Mouse (Mus musculus): ENCODE measurements around the gene Spi1.
"Not testable (repeated sequence)": the region's sequence is repeated elsewhere in the genome, so short reads cannot be mapped to it uniquely, and the experiment has no call there.

Gene Spi1

DNA sequence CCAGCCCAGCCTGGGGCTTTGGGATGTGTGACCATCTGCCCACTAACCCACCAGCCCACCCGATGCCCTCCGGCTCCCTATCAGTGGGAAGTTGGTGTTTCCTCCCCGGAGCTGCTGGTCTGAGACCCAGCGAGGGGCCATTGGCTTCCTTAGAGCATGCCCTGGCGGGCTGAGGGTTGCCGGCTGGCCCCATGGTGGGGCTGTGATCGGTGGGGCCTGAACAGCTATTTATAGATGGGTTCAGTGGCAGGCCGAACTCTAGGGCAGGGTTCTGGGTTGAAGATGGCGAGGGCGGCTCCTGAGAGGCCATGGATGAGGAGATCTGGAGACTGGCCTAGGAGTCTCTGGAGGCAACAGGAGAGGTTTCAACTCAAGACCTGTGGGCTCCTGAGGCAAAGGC is 14.8 kb downstream of the Spi1 start:
- no peak for DNase-seq

DNA sequence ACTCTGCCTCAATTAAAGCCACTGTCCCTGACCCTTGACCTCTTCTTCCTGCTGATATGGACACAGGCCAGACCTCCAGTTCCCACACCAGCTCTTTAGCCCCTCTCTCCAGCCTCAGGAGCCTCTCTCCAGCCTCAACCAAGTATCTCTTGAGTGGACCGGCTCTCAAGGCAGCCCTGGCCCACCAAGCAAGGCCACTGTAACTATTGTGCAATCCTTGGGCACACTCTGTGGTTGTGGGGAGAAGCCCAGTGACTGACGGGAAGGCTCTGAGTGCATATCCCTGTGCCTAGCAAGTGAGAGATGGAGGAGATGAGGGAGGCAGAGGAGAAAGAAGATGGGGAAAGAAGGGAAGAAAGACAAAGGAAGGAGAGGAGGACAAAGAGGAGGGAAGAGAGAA is 16.0 kb downstream of the Spi1 start:
- DNase-seq, result no peak

DNA sequence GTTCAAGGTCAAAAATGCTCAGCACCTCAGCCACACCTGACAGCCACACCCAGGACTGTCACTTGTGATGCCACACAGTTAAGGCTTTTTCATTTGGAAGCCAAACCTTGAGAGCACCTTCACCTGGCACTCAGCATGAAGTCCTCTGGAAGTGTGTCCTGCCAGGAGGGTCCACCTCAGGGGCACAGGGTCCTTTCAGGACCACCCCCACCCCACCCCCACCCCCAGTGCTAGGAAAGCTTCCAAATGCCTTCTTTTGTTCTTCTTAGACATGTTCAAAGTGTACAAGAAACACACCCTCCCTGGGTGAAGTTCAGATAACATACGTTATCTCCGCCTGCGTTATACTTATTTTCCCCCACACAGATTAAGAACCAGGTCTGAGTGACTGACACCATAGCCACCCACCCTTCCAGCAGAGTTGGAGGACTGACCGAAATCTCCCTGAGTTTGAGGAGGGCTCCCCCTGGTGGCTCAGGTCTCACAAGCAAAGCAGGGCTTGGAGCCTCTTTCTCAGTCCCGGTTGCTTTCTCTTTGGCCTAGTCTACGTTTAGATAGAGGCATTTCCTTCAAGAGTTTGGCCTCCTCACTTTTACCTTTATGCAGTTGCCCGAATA is 19.0 kb downstream of the Spi1 start:
- DNase-seq, result peak; percentile 88 to 98

GRCm38 (mm10) chr2:91108156-91108555 is 26.0 kb downstream of the Spi1 start:
- no peak for DNase-seq

- DNase-seq, result no peak
Measured at GRCm38 (mm10) chr2:91109241-91109640, 27.1 kb downstream of the Spi1 start.

DNA sequence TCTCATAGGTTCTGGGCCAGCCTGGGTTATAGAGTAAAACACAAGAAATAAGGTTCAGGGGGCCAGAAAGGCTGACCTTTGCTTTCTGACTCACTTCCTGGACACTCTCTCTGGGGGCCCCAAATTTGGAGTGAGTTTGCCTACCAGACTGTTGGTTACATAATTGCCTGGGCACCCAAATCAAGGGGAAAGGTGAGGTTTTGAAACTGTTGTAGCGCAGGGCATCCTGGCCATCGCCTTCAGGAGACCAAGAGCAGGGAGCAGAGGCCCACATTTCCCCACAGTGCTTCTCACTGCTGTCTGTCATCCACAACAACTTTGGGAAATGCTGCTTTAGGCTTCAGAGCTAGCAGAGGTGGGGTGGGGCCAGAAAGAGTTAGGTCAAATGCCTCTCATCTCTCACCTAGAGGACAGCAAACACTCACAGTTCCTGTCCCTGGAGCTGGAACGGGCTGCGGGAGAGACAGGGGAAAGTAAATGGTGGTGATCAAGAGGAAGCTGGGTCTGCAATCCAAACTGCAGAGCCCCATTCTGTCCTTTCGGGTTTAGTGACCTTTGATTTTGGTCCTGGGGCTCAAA is 27.7 kb downstream of the Spi1 start:
- DNase-seq, result no peak

DNA sequence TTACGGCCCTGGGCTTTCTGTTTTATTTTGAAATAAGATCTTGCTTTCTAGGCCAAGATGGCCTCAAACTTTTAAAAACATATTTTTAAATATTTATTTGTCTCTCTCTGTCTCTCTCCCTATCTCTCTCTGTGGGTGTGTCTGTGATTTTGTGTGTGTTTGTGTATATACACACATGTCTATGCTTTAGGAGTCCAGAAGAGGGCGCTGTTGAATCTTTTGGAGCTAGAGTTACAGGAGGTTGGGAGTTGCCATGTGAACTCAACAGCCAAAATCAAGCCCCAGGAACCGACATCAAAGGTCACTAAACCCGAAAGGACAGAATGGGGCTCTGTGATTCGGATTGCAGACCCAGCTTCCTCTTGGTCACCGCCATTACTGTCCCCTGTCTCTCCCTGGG is 28.2 kb downstream of the Spi1 start:
- no peak for DNase-seq

GRCm38 (mm10) chr2:91111832-91112231 is 29.6 kb downstream of the Spi1 start:
- not testable (repeated sequence) for DNase-seq

- DNase-seq, result peak; percentile 40 to 44
Measured at GRCm38 (mm10) chr2:91112491-91112890, 30.3 kb downstream of the Spi1 start.

DNA sequence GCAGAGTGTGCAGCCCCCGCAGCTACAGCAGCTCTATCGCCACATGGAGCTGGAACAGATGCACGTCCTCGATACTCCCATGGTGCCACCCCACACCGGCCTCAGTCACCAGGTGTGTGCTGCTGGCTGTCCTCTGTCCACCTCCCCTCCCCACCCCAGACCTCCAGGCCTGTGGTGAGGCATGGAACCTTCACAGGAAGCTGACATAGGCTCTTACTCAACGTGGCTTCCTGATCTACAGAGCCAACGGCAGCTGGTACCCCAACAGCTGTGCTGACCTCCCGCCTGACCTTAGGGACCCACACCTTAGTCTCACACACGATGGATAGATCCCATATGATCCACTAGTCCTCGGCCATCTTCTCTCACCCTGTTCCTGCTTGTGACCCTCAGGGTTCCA is 31.1 kb downstream of the Spi1 start:
- DNase-seq, result no peak

DNA sequence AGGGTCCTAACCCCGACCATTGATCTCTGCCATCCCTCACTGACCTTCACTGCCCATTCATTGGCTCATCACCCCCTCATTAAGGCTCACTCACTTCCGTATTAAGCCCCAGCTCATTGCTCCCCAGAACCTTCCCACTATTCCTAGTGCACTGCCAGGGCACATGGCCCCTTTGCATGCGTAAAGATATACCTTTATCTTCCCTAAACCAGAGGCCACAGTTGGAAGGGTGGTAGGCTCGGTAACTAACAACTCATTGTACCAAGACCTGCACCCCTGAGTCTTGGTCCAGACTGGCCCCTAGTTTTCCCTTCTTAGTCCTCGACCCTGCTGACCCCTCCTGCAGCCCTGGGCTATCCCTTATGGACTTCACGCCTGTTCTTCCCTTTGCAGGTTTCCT is 31.7 kb downstream of the Spi1 start:
- DNase-seq, result no peak

DNA sequence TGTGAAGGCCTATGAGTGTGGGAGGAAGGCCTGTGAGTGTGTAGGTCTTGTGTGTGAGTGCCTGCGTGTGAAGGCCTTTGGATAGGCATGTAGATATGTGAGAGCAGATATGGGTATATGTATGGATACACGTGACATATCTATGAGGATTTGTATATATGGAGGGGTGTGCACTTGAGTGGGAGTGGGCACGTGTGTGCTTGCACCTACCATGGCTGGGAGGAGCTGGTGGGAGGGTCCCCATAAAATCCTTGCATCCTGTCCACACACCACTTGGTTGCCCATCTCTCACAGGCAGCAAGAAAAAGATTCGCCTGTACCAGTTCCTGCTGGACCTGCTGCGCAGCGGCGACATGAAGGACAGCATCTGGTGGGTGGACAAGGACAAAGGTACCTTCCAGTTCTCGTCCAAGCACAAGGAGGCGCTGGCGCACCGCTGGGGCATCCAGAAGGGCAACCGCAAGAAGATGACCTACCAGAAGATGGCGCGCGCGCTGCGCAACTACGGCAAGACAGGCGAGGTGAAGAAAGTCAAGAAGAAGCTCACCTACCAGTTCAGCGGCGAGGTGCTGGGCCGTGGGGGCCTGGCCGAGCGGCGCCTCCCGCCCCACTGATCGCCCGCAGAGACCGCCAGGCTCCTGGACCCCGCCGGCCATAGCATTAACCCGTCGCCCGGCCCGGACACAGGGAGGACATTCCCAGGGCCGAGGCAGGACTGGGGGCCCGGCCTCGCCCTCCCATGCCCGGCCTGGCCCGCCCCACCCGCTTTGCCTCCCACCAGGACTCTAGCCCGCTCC is 32.8 kb downstream of the Spi1 start:
- DNase-seq, result peak; percentile 97 to 100

DNA sequence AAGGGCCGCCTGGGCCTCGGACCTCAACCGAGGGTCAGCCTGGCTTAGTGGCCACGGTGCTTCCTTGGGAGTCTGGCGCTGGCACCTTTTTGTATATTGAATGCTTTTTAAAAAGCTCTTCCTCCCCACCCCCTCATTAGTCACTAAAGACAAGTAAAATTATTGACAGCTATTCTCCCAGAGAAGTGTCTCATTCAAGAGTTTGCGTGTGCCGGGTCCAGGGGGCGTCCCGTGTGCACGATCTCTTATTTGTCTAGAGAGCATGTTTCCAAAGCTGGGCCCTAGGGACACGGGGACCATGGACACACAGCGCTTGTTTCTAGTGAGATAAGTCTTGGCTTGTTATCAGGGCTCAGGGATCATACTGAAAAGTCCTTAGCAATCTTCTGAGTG is 33.4 kb downstream of the Spi1 start:
- DNase-seq, result no peak

DNA sequence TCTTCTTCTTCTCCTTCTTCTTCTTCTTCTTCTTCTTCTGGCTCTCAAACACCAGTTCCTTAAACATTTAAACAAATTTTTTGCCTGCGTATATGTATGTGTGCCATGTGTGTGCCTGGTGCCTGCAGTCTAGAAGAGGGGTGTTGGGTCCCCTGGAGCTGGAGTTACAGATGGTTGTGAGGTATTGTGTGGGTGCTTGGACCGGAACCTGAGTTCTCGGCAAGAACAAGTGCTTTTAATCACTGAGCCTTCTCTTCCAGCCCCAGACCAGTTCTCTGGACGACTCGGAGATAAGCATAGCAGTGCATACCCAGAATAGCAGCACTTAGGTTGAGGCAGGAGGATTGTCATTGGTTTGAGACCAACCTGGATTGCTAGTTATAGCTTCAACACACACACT is 34.7 kb downstream of the Spi1 start:
- DNase-seq, result no peak

DNA sequence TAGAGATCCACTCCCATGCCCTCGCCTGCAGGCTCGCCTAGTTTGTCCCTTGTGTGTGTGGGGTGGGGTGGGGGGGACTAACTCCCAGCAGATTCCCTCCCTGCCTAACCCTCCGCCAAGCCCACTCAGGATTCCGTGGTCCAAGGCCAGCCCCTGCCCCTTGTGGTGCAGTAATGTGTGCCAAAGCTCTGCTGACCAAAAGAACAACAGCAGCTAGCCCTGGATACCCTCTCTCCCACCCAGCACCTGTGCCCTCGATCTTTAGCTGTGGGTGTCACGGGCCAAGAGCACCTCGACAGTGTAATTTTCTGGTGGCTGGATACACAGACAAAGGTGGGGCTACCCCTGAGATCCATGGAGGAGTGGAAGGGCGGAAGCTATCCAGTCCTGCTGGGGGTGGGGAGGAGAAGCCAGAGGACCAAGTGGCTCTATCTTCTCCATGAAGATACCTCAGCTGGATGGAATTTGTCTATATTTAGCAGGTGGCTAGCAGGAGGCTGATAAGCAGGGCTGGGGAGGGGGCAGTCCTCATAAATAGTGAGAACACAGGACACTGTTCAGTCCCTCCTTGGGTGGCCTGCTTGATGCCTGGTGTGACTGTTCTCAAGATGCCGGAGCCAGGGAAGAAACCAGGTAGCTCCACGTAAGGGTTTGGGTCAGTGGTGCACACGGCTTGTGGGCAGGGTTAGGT is 35.5 kb downstream of the Spi1 start, which contains the start of gene Mybpc3:
Gene Mybpc3 (plus strand): TSS at position 560 of the 691 bp plus-strand sequence.
- DNase-seq, result no peak

GRCm38 (mm10) chr2:91118647-91119046 is 36.5 kb downstream of the Spi1 start:
- no peak for DNase-seq

DNA sequence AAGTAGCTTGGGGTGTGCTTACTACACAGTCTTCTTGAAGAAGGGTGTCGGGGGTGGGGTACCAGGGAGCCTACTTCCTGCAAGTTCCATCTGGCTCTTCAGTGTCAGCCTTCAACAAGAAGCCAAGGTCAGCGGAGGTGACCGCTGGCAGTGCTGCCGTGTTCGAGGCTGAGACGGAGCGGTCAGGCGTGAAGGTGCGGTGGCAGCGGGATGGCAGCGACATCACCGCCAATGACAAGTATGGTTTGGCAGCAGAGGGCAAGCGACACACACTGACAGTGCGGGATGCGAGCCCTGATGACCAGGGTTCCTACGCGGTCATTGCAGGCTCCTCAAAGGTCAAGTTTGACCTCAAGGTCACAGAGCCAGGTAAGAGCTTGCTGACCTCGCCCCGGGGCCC is 36.9 kb downstream of the Spi1 start:
- DNase-seq, result peak in 1 of 2 experiments; percentile 24

- DNase-seq, result no peak
Measured at GRCm38 (mm10) chr2:91119551-91119950, 37.4 kb downstream of the Spi1 start.

- DNase-seq, result no peak
Measured at GRCm38 (mm10) chr2:91120261-91120671, 38.1 kb downstream of the Spi1 start.

- DNase-seq, result no peak
Measured at GRCm38 (mm10) chr2:91121011-91121410, 38.8 kb downstream of the Spi1 start.

DNA sequence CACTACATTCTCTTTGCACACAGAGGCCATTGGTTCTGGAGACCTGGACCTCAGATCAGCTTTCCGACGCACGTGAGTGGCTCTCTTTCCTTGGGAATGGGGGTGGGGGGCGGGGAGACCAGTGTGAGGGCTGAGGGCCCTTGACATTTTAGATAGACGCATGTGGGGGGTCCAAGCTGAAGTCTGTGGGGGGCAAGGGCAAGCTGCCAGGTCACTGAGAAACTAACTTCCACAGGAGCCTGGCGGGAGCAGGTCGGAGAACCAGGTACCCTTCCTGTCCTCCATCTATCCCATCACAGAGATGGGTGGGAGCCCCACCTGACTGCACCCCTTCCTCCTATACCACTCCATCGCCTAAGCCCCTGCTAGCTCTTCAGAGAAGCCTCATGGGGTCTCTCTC is 39.3 kb downstream of the Spi1 start:
- DNase-seq, result no peak

DNA sequence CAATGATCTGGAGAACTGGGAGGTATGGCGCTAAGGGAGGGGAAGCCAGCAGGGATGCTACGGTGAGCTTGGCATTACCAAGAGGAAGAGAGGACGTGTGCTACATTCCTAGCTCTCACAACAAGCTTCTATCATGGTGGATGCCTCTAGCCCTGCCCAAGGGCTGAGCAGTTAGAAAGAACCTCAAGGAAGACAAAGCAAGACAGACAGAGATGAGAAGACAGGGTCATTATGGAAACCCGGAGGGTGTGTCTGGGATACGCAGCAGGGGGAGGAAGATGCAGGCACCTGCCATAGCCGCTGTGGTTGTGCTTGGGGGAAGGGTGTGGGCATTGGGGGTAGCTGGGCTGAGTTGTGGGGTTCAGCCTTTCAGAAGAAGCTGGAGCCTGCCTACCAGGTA is 41.3 kb downstream of the Spi1 start:
- no peak for DNase-seq

DNA sequence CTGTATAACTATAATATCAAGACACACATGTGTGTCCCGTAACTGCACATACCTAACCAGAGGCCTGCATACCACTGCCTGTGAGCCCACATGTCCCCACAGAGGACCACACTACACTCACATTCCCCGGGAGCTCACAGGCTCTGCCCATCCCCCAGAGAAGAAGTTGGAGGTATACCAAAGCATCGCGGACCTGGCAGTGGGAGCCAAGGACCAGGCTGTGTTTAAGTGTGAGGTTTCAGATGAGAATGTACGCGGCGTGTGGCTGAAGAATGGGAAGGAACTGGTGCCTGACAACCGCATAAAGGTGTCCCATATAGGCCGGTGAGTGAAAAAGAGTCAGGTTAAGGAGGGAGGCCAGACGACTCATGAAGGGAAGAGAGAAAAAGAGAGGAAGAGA is 42.9 kb downstream of the Spi1 start:
- DNase-seq, result no peak

GRCm38 (mm10) chr2:91128761-91129160 is 46.6 kb downstream of the Spi1 start:
- no peak for DNase-seq
